Mouse (Mus musculus) skeletal muscle tissue, postnatal 0 days (tissue): ENCODE data around the gene Cog4. TPM values are rescaled to one million over a fixed set of nuclear protein-coding genes. Genes with fewer than 3 reads are reported as not detected.

Source experiments
- polyA plus RNA-seq: library from polyadenylated mRNA; unstranded; fragments of >200 nt; fragmentation: Nextera tagmentation; extraction: Ambion mirVana; gene quantifications from 2 replicates; pipeline ENCODE4 v1.2.1, GENCODE M21; 2015

Gene Cog4
- 79.1 and 81.3 TPM in 2 replicates for polyA plus RNA-seq

DNA sequence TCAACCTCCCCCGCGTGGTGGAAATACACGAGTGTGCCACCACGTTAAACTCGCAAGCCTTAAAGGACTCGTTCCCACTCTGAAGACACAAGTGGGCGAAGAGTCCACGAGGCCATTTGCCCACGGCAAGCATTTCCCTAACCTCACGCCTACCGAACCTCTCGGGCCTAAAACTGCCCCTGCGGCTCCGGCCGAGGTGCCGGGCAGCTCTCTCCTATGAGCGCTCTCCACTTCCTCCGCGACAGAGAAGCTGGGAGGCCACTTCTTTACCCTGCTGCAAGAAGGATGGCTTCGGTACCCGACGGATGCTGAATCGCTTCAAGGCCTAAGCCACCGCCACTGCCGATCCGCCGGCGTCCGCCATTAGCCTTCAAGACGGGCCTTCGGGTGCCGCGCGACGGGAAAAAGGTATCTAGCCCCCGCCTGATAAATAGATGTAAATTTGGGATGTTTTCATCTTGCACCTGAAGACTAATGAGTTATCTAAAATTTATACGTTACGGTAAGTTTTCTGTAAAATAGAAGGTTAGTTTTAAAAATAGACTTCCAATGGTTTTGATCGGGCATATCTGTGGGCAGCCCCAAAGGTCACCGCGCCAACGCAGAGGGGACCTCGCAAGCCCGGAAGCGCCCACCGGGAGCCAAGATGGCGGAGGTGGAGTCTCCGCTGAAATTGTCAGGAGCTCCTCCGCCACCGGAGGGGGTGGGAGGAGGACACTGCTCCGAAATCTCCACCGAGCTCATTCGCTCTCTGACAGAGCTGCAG is at the start of gene Cog4, which contains the start of gene Sf3b3:
Cog4 (plus strand) TSS at position 196 of the 766 bp plus-strand sequence.
Sf3b3 (minus strand) TSS at position 383 of the 766 bp plus-strand sequence.

DNA sequence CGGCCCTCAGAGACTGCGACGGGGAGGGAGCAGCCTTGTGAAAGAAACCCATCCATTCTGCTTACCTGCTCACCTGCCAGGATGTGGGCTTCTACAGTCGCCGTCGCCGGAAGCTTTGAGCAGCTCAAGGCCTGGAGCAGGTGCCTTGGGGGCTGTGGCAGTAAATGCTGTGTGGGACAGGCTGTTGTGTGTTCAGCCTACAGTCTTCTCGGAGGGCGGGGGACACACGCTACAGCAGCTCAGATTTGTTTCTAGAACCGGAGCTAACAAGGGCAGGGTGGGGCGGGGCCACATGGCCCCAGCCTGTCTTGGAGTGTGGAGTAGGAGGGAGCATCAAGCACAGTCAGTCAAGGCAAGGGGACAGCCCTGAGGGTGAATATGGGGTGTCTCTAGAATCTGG is 40.7 kb upstream of the Cog4 start, which contains the start of gene Il34:
Il34 (minus strand) TSS at position 256 of the 400 bp plus-strand sequence.

DNA sequence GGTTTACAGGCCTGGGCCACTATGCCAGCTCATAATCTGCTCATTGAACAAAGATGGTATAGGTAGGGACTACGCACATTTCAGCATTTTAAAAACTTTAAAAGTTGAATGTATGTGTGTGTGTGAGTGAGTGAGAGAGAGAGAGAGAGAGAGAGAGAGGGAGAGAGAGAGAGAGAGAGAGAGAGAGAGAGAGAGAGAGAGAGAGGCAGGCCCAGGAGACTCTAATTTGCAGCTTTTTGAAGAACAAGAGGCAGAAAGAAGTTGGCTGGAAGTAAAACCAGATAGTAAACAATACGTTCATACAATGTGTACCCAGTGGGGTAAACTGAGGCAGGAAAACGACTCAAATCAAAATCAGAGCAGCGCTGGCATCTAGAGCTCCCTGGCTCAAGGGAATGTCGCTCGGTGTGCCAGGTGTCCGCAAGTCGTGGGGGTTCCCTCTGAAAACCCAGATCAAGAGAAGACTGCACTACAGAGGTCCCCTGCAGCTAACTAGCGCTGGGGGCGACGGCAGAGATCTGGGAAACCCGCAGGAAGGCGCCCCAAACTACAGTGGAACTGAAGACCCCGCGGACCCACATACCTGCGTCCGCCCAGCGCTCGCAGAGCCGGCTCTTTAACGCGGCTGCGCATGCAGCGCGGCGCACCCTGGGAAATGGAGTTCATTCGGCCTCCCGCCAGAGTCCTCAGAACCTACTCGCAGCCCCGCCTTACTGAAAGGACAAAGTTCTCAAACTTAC is 55.6 kb downstream of the Cog4 start, which contains the start of gene Fuk:
Fuk (minus strand) TSS at position 650 of the 740 bp plus-strand sequence.

DNA sequence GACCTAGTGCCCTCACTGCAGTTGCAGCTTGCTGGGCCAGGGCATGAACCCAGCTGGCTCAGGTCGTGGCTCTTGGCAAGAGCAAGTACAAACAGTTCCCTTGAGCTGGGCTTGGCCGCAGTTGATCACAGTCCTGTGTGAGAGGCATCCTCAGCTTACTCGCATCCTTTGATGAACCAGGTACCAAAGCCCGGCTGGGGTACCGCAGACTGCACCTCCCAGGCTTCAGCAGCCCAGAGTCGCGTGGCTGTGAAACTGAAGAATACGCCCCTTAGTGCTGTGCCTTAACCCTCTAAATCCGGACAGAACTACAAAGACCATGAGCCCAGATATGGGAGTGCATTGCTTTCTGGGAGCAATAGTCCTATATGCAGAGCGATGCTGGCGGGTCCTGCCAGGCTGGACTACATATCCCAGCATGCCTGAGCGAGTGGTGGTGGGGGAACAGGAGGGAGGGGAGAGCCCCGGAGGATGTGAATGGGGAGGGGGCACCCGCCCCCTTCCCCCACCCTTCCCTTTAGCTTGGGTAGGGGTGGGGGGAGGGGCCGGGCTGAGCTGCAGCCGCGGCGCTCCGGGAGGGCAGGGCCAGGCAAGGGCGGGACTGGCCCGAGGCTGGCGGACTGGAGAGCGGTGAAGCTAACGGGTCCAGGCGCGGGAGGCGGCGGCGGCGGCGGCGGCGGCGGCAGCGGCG is 73.1 kb downstream of the Cog4 start, which contains the start of gene St3gal2:
St3gal2 (plus strand) TSS at position 582 of the 691 bp plus-strand sequence.

Other genes with a start within 250 kb of the Cog4 start
- 9.9 and 11.4 TPM in 2 replicates for gene Vac14, start 228.0 kb upstream of the Cog4 start, polyA plus RNA-seq
- 10.5 and 12.4 TPM in 2 replicates for gene Mtss1l, start 125.1 kb upstream of the Cog4 start, polyA plus RNA-seq
- gene Il34, start 40.7 kb upstream of the Cog4 start, polyA plus RNA-seq = 3.8 and 5.1 TPM in 2 replicates
- 35.8 and 37.2 TPM in 2 replicates for gene Sf3b3, start 187 bp downstream of the Cog4 start, polyA plus RNA-seq
- gene Fuk, start 55.9 kb downstream of the Cog4 start, polyA plus RNA-seq = 2.4 and 2.9 TPM in 2 replicates
- 20.8 and 20.9 TPM in 2 replicates for gene St3gal2, start 73.3 kb downstream of the Cog4 start, polyA plus RNA-seq
- 7.8 and 8.4 TPM in 2 replicates for gene Ddx19a, start 151.2 kb downstream of the Cog4 start, polyA plus RNA-seq
- gene Ddx19b, start 185.2 kb downstream of the Cog4 start, polyA plus RNA-seq = 3.0 and 3.2 TPM in 2 replicates
- gene Aars, start 186.5 kb downstream of the Cog4 start, polyA plus RNA-seq = 21.8 and 25.0 TPM in 2 replicates
- gene Exosc6, start 209.7 kb downstream of the Cog4 start, polyA plus RNA-seq = 1.9 TPM in 1 of 2 replicates, not detected in the other
- 0.45 and 1.7 TPM in 2 replicates for gene Clec18a, start 245.8 kb downstream of the Cog4 start, polyA plus RNA-seq
- 11.8 and 14.0 TPM in 2 replicates for gene Pdpr, start 248.0 kb downstream of the Cog4 start, polyA plus RNA-seq